In the genomic region with DNA sequence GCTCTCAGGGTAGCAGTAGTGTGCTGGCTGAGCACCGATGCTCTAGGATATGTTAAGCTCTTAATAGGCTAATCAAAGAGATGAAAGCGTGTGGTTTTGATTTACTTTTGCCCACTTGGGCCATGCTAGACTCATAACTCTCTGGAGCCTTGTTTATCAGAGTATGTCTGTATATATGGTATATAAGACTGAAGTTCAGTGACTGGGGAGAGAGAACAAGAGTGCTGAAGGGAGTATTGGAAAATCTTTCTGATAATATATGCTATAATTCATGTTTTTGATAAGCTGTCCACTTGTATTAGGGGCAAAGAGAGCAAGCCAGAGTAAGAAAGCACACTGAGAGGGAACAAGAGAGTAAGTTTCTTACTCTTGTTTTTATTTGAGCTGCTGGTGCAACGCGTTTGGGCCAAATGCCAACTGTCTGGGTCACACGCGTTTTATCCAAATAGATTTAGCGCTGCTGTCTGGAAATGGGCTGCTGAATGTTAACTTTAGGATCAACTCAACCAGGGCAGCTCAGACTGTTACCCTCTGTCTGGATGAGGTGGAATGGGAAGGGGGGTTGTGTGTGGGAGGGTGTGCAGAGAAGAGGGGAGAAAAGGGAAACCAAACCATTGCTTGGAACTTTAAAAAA, we compare ENCODE assay signal across 8 mouse cellular contexts. TPM values are rescaled to one million over a fixed set of nuclear protein-coding genes. Genes with fewer than 3 reads are reported as not detected.
DNase-seq lines count a peak whose midpoint lies in the region; ATAC-seq and TF ChIP-seq lines count a peak whose summit lies in the region.

No protein-coding gene starts in this region.

- H3K27me3 ChIP-seq in forebrain, embryonic 13.5 days, result no peaks in the 10 kb centered on the region
- H3K27me3 ChIP-seq in lung, embryonic 16.5 days (ENCODE audit: control insufficient read depth, insufficient read depth, low read depth, low read length), result no peaks in the 10 kb centered on the region

- peaks cover 15% of the 10 kb centered on the region for H3K4me1 ChIP-seq in forebrain, embryonic 13.5 days
- peaks cover 11% of the 10 kb centered on the region for H3K4me1 ChIP-seq in lung, embryonic 16.5 days (replicated peaks; ENCODE audit: control insufficient read depth, insufficient read depth, low read length)
- H3K4me1 ChIP-seq in olfactory bulb, adult 2 months (ENCODE audit: control insufficient read depth, insufficient read depth, low read length), result 0 out of 2 replicates have a peak, but pooled peaks cover 3% of the 10 kb centered on the region

- H3K4me2 ChIP-seq in forebrain, embryonic 13.5 days, result peak overlapping the region; percentile 58
- peak overlapping the region; percentile 75 for H3K4me2 ChIP-seq in lung, embryonic 16.5 days (ENCODE audit: low read depth, low read length)

- peak overlapping the region; percentile 45 for H3K4me3 ChIP-seq in forebrain, embryonic 13.5 days
- H3K4me3 ChIP-seq in lung, embryonic 16.5 days (ENCODE audit: low read length), result peak overlapping the region; percentile 59
- H3K4me3 ChIP-seq in olfactory bulb, adult 2 months (ENCODE audit: insufficient read depth, low read depth, low read length), result peak overlapping the region; percentile 29; the same call in 1 of the 2 replicates

- TF ChIP-seq CTCF in olfactory bulb, adult 2 months (IDR thresholded peaks at IDR 0.05; ENCODE audit: insufficient read depth, low read depth, low read length), result no peak

- intact Hi-C loops in heart, postnatal 10 days (cut with DNase I), result loop anchor here (5.0 kb wide), 2 partner anchors 654 to 764 kb away; a partner anchor contains a TSS

- WGBS in forebrain, embryonic 13.5 days, result under 1% methylated on average over 7 of the region's 7 CpGs
- under 1% methylated on average over 7 of the region's 7 CpGs for WGBS in lung, embryonic 16.5 days
- WGBS in olfactory bulb, adult 2 months, result 6% methylated on average over 7 of the region's 7 CpGs

- DNase-seq in NIH3T3 (ENCODE audit: low read depth), result peak; percentile 85
- peak; percentile 81 to 82 for DNase-seq in heart, postnatal 10 days
- DNase-seq in kidney, postnatal 25 days, result peak; percentile 84 to 85

- TF ChIP-seq POLR2A in olfactory bulb, adult 2 months (IDR thresholded peaks at IDR 0.05; ENCODE audit: insufficient read depth, low read depth, low read length), result no peak

- no peaks in the 10 kb centered on the region for H3K9me3 ChIP-seq in forebrain, embryonic 13.5 days (replicated peaks)
- no peaks in the 10 kb centered on the region for H3K9me3 ChIP-seq in lung, embryonic 16.5 days (ENCODE audit: control insufficient read depth, low read length)

- 0 out of 2 replicates have a peak, but pooled peaks have one; percentile 63 for ATAC-seq in cerebellum, adult (ENCODE audit: insufficient number of reproducible peaks, low FRiP score, low TSS enrichment)
- no peak for ATAC-seq in forebrain, embryonic 13.5 days
- ATAC-seq in lung, embryonic 16.5 days (ENCODE audit: low read depth), result peak; percentile 74
- no peak for ATAC-seq in monocyte, adult 5-6 weeks (replicated peaks; ENCODE audit: insufficient number of reproducible peaks, low FRiP score, low TSS enrichment, poor library complexity, severe bottlenecking)

- H3K27ac ChIP-seq in forebrain, embryonic 13.5 days, result peak overlapping the region; percentile 41; the same call in 1 of the 2 replicates
- peak overlapping the region; percentile 86 for H3K27ac ChIP-seq in lung, embryonic 16.5 days (ENCODE audit: low read length)
- no peak overlapping the region for H3K27ac ChIP-seq in olfactory bulb, adult 2 months (ENCODE audit: insufficient read depth, low read depth, low read length)

- peak overlapping the region; percentile 56 for H3K9ac ChIP-seq in forebrain, embryonic 13.5 days
- peak overlapping the region; percentile 56 for H3K9ac ChIP-seq in lung, embryonic 16.5 days (ENCODE audit: low read length)

- H3K36me3 ChIP-seq in forebrain, embryonic 13.5 days (ENCODE audit: poor library complexity, severe bottlenecking), result no peaks in the 10 kb centered on the region
- H3K36me3 ChIP-seq in lung, embryonic 16.5 days (ENCODE audit: control insufficient read depth, insufficient read depth, low read length), result no peaks in the 10 kb centered on the region

RNA-seq across cellular contexts. Expression of a gene that starts 0.7 kb away (rescaled TPM):
- 2.2 and 2.8 TPM in 2 replicates for polyA plus RNA-seq in forebrain, embryonic 13.5 days (2015; fragmentation: Nextera tagmentation; extraction: Ambion mirVana)
- total RNA-seq in heart, postnatal 10 days (2021), result 1 to 10 TPM; 6.5 to 9.6 TPM
- polyA plus RNA-seq in lung, embryonic 16.5 days (2015; fragmentation: Nextera tagmentation; extraction: Ambion mirVana), result 3.6 and 3.8 TPM in 2 replicates
- not detected in 2 replicates for polyA plus RNA-seq in olfactory bulb, adult 2 months (2012; ENCODE audit: insufficient read depth, insufficient read length, low replicate concordance, missing spikeins)
- 7.8 to 25.3 TPM (median 18.7 TPM) in 3 replicates for total RNA-seq in monocyte, adult 5-6 weeks (2017)

RNA-seq across cellular contexts. Expression of a gene that starts 59.7 kb away (rescaled TPM):
- 13.6 and 14.3 TPM in 2 replicates for polyA plus RNA-seq in forebrain, embryonic 13.5 days (2015; fragmentation: Nextera tagmentation; extraction: Ambion mirVana)
- 10 to 100 TPM in 1 of 2 experiments, 1 to 10 TPM in 1; 8.8 to 10.2 TPM for total RNA-seq in heart, postnatal 10 days (2021)
- polyA plus RNA-seq in lung, embryonic 16.5 days (2015; fragmentation: Nextera tagmentation; extraction: Ambion mirVana), result 16.8 and 20.1 TPM in 2 replicates
- polyA plus RNA-seq in olfactory bulb, adult 2 months (2012; ENCODE audit: insufficient read depth, insufficient read length, low replicate concordance, missing spikeins), result not detected in 2 replicates
- total RNA-seq in monocyte, adult 5-6 weeks (2017), result 26.5 to 44.2 TPM (median 29.4 TPM) in 3 replicates

RNA-seq across cellular contexts. Expression of a gene that starts 59.9 kb away (rescaled TPM):
- 67.1 and 74.6 TPM in 2 replicates for polyA plus RNA-seq in forebrain, embryonic 13.5 days (2015; fragmentation: Nextera tagmentation; extraction: Ambion mirVana)
- total RNA-seq in heart, postnatal 10 days (2021), result 1 to 10 TPM; 3.8 to 5.5 TPM
- polyA plus RNA-seq in lung, embryonic 16.5 days (2015; fragmentation: Nextera tagmentation; extraction: Ambion mirVana), result 68.5 and 79.8 TPM in 2 replicates
- not detected in 2 replicates for polyA plus RNA-seq in olfactory bulb, adult 2 months (2012; ENCODE audit: insufficient read depth, insufficient read length, low replicate concordance, missing spikeins)
- total RNA-seq in monocyte, adult 5-6 weeks (2017), result 10.9 to 20.7 TPM (median 17.3 TPM) in 3 replicates

Comparison
In these comparisons a context has a peak if more than half of its experiments do, and no peak if none do; other contexts are left out.
1. ATAC-seq: peak in cerebellum, adult (single experiment) and lung, embryonic 16.5 days (single experiment); none in forebrain, embryonic 13.5 days (single experiment) and monocyte, adult 5-6 weeks (single experiment).
2. RNA of a gene that starts 59.7 kb away (polyA plus RNA-seq): 16.8 to 20.1 TPM in lung, embryonic 16.5 days and 13.6 to 14.3 TPM in forebrain, embryonic 13.5 days; not detected in olfactory bulb, adult 2 months; every median in the first group is over 10 times any median in the second.
3. RNA of a gene that starts 59.9 kb away (polyA plus RNA-seq): 68.5 to 79.8 TPM in lung, embryonic 16.5 days and 67.1 to 74.6 TPM in forebrain, embryonic 13.5 days; not detected in olfactory bulb, adult 2 months; every median in the first group is over 10 times any median in the second.
4. Peak in every context shown above with its lines, with median percentiles within 50 percentile points of each other: DNase-seq and H3K4me3 ChIP-seq.